Mouse (Mus musculus): Measurements from ENCODE around the gene Kctd11. TPM values are rescaled to one million over a fixed set of nuclear protein-coding genes. Genes with fewer than 3 reads are reported as not detected.

Gene Kctd11
- total RNA-seq, 1 experiment from 2014 or later: 2.7 TPM

- ATAC-seq (replicated peaks in 1 of 2; ENCODE audit: insufficient read depth in 1 of 2, low FRiP score in 2 of 2, low TSS enrichment in 1 of 2, low read depth in 1 of 2, poor library complexity in 2 of 2, severe bottlenecking in 2 of 2): peak; percentile 90 to 97
Measured at GRCm38 (mm10) chr11:69894671-69895070, 13.5 kb upstream of the Kctd11 start.

GRCm38 (mm10) chr11:69891482-69891881, 10.3 kb upstream of the Kctd11 start:
- no peak for ATAC-seq (replicated peaks in 1 of 2; ENCODE audit: insufficient read depth in 1 of 2, low FRiP score in 2 of 2, low TSS enrichment in 1 of 2, low read depth in 1 of 2, poor library complexity in 2 of 2, severe bottlenecking in 2 of 2)

GRCm38 (mm10) chr11:69886907-69887635, 5.9 kb upstream of the Kctd11 start:
- no peak for ATAC-seq (replicated peaks in 1 of 2; ENCODE audit: insufficient read depth in 1 of 2, low FRiP score in 2 of 2, low TSS enrichment in 1 of 2, low read depth in 1 of 2, poor library complexity in 2 of 2, severe bottlenecking in 2 of 2)

GRCm38 (mm10) chr11:69884663-69885062, 3.5 kb upstream of the Kctd11 start:
- ATAC-seq (replicated peaks in 1 of 2; ENCODE audit: insufficient read depth in 1 of 2, low FRiP score in 2 of 2, low TSS enrichment in 1 of 2, low read depth in 1 of 2, poor library complexity in 2 of 2, severe bottlenecking in 2 of 2): no peak

- ATAC-seq (replicated peaks in 1 of 2; ENCODE audit: insufficient read depth in 1 of 2, low FRiP score in 2 of 2, low TSS enrichment in 1 of 2, low read depth in 1 of 2, poor library complexity in 2 of 2, severe bottlenecking in 2 of 2): no peak
Measured at GRCm38 (mm10) chr11:69884240-69884639, 3.0 kb upstream of the Kctd11 start.

GRCm38 (mm10) chr11:69883527-69884151, 2.4 kb upstream of the Kctd11 start:
- no peak for ATAC-seq (replicated peaks in 1 of 2; ENCODE audit: insufficient read depth in 1 of 2, low FRiP score in 2 of 2, low TSS enrichment in 1 of 2, low read depth in 1 of 2, poor library complexity in 2 of 2, severe bottlenecking in 2 of 2)

- ATAC-seq (replicated peaks in 1 of 2; ENCODE audit: insufficient read depth in 1 of 2, low FRiP score in 2 of 2, low TSS enrichment in 1 of 2, low read depth in 1 of 2, poor library complexity in 2 of 2, severe bottlenecking in 2 of 2): no peak
Measured at GRCm38 (mm10) chr11:69883066-69883465, 1.9 kb upstream of the Kctd11 start.

GRCm38 (mm10) chr11:69881787-69882670, 823 bp upstream of the Kctd11 start:
- no peak for ATAC-seq (replicated peaks in 1 of 2; ENCODE audit: insufficient read depth in 1 of 2, low FRiP score in 2 of 2, low TSS enrichment in 1 of 2, low read depth in 1 of 2, poor library complexity in 2 of 2, severe bottlenecking in 2 of 2)

GRCm38 (mm10) chr11:69880506-69880852, 727 bp downstream of the Kctd11 start:
- peak; percentile 24 to 41; a peak in 2 of 4 replicates for ATAC-seq (replicated peaks in 1 of 2; ENCODE audit: insufficient read depth in 1 of 2, low FRiP score in 2 of 2, low TSS enrichment in 1 of 2, low read depth in 1 of 2, poor library complexity in 2 of 2, severe bottlenecking in 2 of 2)

GRCm38 (mm10) chr11:69879711-69880110, 1.5 kb downstream of the Kctd11 start:
- ATAC-seq (replicated peaks in 1 of 2; ENCODE audit: insufficient read depth in 1 of 2, low FRiP score in 2 of 2, low TSS enrichment in 1 of 2, low read depth in 1 of 2, poor library complexity in 2 of 2, severe bottlenecking in 2 of 2): no peak

- no peak for ATAC-seq (replicated peaks in 1 of 2; ENCODE audit: insufficient read depth in 1 of 2, low FRiP score in 2 of 2, low TSS enrichment in 1 of 2, low read depth in 1 of 2, poor library complexity in 2 of 2, severe bottlenecking in 2 of 2)
Measured at GRCm38 (mm10) chr11:69878952-69879351, 2.3 kb downstream of the Kctd11 start.

GRCm38 (mm10) chr11:69878399-69878798, 2.8 kb downstream of the Kctd11 start:
- no peak for ATAC-seq (replicated peaks in 1 of 2; ENCODE audit: insufficient read depth in 1 of 2, low FRiP score in 2 of 2, low TSS enrichment in 1 of 2, low read depth in 1 of 2, poor library complexity in 2 of 2, severe bottlenecking in 2 of 2)

- no peak for ATAC-seq (replicated peaks in 1 of 2; ENCODE audit: insufficient read depth in 1 of 2, low FRiP score in 2 of 2, low TSS enrichment in 1 of 2, low read depth in 1 of 2, poor library complexity in 2 of 2, severe bottlenecking in 2 of 2)
Measured at GRCm38 (mm10) chr11:69877878-69878277, 3.3 kb downstream of the Kctd11 start, which contains the start of gene Tmem95. Gene Tmem95 (minus strand): TSS chr11:69878018.

GRCm38 (mm10) chr11:69876867-69877266, 4.3 kb downstream of the Kctd11 start:
- ATAC-seq (replicated peaks in 1 of 2; ENCODE audit: insufficient read depth in 1 of 2, low FRiP score in 2 of 2, low TSS enrichment in 1 of 2, low read depth in 1 of 2, poor library complexity in 2 of 2, severe bottlenecking in 2 of 2): peak; percentile 59 to 80

- no peak for ATAC-seq (replicated peaks in 1 of 2; ENCODE audit: insufficient read depth in 1 of 2, low FRiP score in 2 of 2, low TSS enrichment in 1 of 2, low read depth in 1 of 2, poor library complexity in 2 of 2, severe bottlenecking in 2 of 2)
Measured at GRCm38 (mm10) chr11:69876186-69876585, 5.0 kb downstream of the Kctd11 start.

- ATAC-seq (replicated peaks in 1 of 2; ENCODE audit: insufficient read depth in 1 of 2, low FRiP score in 2 of 2, low TSS enrichment in 1 of 2, low read depth in 1 of 2, poor library complexity in 2 of 2, severe bottlenecking in 2 of 2): no peak
Measured at GRCm38 (mm10) chr11:69872451-69872850, 8.8 kb downstream of the Kctd11 start.

- ATAC-seq (replicated peaks in 1 of 2; ENCODE audit: insufficient read depth in 1 of 2, low FRiP score in 2 of 2, low TSS enrichment in 1 of 2, low read depth in 1 of 2, poor library complexity in 2 of 2, severe bottlenecking in 2 of 2): no peak
Measured at GRCm38 (mm10) chr11:69871822-69872221, 9.4 kb downstream of the Kctd11 start.

Measured in hematopoietic stem cell, adult 5-6 weeks (primary cell).